Mouse (Mus musculus): Measurements from ENCODE around the gene Rbp2. TPM values are rescaled to one million over a fixed set of nuclear protein-coding genes. Genes with fewer than 3 reads are reported as not detected.

Rbp2 gene
- total RNA-seq (2021) = not detected
- long read RNA-seq, experiment 1, partial matches to known transcripts = 0 of 1 reads
- long read RNA-seq, experiment 1, other reads (novel, unspliced or antisense) = 0 of 1 reads
- long read RNA-seq, experiment 2 = 0 reads

DNA sequence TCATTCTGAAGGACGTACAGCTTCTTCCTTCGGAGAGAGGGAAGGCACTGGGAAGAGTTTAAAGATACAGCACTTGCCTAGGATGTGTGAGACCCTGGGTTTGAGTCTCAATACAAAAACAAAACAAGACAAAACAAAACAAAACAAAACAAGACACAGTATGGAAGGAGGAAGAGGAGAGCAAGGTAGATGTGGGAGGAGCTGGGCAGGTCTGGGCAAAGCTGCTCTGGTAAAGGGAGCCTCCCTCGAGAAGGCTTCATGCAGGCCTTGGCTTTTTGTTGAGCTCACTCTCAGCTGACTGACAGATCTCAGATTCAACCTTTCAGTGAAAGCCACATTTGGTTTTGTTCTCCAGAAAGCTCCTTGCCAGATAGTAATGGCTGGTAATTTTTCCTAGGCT lies at the start of gene Rbp2:
Rbp2 (plus strand) TSS at position 301 of the 400 bp plus-strand sequence.
- no peak for DNase-seq (ENCODE audit: low spot score in 2 of 2)

DNA sequence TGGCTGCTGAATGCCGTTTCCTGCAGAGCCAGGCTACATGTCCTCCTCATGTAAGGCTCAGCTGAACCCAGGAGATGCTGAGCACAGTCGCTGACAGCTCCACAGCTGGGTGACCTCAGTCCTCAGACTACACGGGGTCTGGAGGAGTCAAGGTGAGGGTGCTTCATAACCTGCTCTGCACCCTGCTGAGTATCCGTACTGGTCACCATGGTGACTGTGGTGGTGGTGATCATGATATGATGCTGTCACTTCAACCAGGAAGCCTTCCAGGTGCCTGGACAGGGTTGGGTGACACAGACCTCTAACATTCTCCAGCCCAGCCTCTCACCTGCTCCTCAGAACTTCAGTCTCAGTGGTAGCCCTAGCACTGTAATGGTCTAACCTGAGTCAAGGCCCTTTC lies 48.1 kb upstream of the Rbp2 start:
- DNase-seq (ENCODE audit: low spot score in 2 of 2) = no peak

DNA sequence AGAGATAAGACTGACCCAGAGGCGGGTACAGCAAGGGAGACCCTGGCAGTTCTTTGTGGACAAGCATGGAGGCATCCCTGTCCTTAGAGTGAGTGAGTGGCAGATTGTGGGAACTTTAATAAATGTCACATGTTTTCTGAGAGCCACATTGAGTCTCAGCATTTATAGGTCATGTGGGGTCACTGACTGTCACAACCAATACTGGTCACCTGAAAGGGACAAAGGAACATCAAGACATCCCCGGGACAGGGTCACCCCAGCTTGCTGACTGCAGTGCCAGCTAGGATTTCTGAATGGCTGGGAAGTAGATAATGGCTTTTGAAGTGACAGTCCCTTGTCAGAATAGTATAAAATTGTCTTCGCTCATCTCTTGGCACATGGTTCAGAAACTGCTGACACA lies 46.8 kb upstream of the Rbp2 start:
- no peak for DNase-seq (ENCODE audit: low spot score in 2 of 2)

DNA sequence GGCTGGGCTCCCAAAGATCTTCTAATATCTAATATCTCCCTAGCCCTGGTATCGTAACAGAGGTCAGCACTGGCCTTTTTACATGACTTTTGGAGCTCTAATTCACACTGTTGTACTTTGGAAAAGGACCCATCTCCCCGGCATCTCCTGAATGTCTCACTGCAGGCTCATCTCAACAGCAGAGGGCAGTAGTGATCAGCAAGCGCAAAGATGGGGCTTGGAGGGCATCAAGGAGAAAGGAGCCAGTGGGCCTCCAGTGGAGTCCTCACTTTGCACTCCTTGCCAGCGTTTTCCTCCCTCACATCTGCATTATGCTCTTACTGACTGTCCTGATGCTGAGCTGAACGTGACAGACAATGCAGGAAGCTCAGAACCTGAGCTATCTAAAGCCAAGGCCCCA lies 43.3 kb upstream of the Rbp2 start:
- peak in 1 of 2 experiments; percentile 41 for DNase-seq (ENCODE audit: low spot score in 2 of 2)

DNA sequence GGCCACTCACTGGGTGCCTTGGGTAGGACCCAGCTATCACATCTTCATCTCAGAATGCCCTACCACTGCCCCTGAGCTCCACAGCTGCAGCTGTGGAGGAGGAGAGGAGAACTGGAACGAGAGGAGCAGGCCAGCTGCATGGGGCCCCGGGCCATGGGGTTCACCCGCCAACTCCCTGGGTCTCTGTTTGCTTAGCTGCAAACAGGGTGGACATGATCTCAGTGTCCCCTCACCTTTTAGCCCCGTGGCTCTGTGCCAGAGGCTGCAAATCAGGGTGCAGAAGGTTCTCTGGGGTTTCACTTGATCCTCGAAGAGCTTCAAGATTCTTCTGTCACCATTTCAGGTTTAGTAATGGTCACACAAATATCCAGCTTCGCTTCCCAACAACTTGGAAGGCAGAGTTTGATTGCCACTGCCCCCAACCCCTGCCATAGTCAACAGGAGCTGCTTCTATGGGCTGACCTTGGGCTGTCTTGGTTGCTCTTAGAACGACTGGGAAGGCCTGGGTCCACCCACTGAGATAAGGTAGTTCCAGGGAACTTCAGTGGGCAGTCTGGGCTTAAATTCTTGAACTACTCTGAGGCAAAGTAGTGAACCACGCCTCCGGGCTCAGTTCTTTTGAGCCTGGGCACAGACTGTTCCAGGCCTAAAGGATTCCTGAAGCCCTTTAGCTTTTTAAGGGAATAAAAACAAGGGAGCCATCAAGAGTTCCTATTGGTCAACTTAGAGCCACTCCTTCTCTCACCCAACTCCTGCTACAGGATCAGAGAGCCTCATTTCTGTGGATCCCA lies 40.4 kb upstream of the Rbp2 start:
- DNase-seq (ENCODE audit: low spot score in 2 of 2) = no peak

- DNase-seq (ENCODE audit: low spot score in 2 of 2) = peak in 1 of 2 experiments; percentile 15
These were observed 34.9 kb upstream of the Rbp2 start for GRCm38 (mm10) chr9:98450976-98451375.

- DNase-seq (ENCODE audit: low spot score in 2 of 2) = no peak
These were observed 19.2 kb upstream of the Rbp2 start for GRCm38 (mm10) chr9:98466709-98467108.

- DNase-seq (ENCODE audit: low spot score in 2 of 2) = no peak
These were observed 5.7 kb upstream of the Rbp2 start for GRCm38 (mm10) chr9:98480172-98480749.

- DNase-seq (ENCODE audit: low spot score in 2 of 2) = no peak
These were observed 3.7 kb upstream of the Rbp2 start for GRCm38 (mm10) chr9:98482256-98482655.

DNA sequence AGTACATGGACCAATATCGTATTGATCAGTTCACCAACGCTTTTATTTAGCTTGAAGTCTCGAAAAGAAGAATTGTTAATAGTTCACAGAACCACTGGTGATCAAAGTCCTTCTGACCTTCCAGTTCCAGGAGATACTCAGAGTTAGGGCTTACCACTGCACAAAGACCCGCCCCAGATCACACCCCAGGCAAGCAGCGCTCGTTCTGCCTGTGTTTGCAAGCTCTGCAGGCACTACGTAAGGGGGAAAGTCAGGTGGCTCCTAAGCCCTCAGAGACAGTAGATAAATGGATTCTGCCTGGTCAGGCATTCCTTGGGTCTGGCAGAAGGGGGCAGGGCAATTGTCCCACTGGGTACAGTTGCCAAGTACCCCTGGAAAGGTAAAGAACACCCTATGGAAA lies 895 bp upstream of the Rbp2 start:
- DNase-seq (ENCODE audit: low spot score in 2 of 2) = no peak

GRCm38 (mm10) chr9:98487273-98487672 lies 1.4 kb downstream of the Rbp2 start:
- no peak for DNase-seq (ENCODE audit: low spot score in 2 of 2)

DNA sequence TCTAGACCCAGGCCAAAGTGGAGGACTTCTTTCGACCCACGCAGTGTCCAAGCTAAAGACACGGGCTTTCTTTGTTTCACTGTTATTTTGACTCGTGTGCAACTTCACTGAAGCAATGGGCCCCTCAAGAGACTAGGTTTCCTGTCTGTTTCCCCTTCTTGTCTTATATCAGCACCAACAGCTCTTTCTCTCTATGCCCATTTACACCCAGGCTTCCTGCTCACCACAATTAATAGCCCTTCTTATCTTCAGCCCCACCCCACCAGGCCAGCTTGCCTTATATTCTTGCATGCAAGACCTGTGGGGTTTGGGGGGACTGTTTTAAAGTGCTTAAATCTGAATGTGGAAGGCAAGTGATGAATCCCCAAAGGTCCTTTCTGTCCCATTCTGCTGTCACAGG lies 3.6 kb downstream of the Rbp2 start:
- DNase-seq (ENCODE audit: low spot score in 2 of 2) = no peak

DNA sequence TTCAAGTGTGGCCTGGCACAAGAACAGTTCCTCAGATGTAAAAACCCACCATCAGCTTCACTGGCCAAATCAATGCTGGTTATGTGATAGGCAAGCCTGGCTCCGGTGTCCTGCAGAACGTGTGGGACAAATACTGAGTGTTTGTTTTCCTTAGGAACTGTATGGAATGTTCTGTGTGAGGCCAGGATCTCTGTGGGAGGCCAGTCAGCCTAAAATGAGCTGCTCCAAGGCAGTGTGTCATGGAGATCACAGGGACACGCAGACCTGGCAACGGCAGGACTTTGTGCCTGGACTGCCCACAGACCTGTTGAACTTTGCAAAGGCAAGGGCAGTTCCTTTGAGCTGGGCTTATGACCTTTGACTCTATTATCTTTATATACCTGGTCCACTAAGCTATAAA lies 4.2 kb downstream of the Rbp2 start:
- DNase-seq (ENCODE audit: low spot score in 2 of 2) = no peak

GRCm38 (mm10) chr9:98491071-98491470 lies 5.2 kb downstream of the Rbp2 start:
- no peak for DNase-seq (ENCODE audit: low spot score in 2 of 2)

GRCm38 (mm10) chr9:98492212-98492611 lies 6.3 kb downstream of the Rbp2 start:
- no peak for DNase-seq (ENCODE audit: low spot score in 2 of 2)

GRCm38 (mm10) chr9:98492821-98493220 lies 6.9 kb downstream of the Rbp2 start:
- no peak for DNase-seq (ENCODE audit: low spot score in 2 of 2)

- DNase-seq (ENCODE audit: low spot score in 2 of 2) = no peak
These were observed 11.2 kb downstream of the Rbp2 start for GRCm38 (mm10) chr9:98497157-98497556.

GRCm38 (mm10) chr9:98497990-98498389 lies 12.1 kb downstream of the Rbp2 start:
- no peak for DNase-seq (ENCODE audit: low spot score in 2 of 2)

- DNase-seq (ENCODE audit: low spot score in 2 of 2) = no peak
These were observed 12.9 kb downstream of the Rbp2 start for GRCm38 (mm10) chr9:98498717-98499268.

GRCm38 (mm10) chr9:98499601-98500000 lies 13.7 kb downstream of the Rbp2 start:
- no peak for DNase-seq (ENCODE audit: low spot score in 2 of 2)

- no peak for DNase-seq (ENCODE audit: low spot score in 2 of 2)
These were observed 21.6 kb downstream of the Rbp2 start for GRCm38 (mm10) chr9:98507480-98507879.

DNA sequence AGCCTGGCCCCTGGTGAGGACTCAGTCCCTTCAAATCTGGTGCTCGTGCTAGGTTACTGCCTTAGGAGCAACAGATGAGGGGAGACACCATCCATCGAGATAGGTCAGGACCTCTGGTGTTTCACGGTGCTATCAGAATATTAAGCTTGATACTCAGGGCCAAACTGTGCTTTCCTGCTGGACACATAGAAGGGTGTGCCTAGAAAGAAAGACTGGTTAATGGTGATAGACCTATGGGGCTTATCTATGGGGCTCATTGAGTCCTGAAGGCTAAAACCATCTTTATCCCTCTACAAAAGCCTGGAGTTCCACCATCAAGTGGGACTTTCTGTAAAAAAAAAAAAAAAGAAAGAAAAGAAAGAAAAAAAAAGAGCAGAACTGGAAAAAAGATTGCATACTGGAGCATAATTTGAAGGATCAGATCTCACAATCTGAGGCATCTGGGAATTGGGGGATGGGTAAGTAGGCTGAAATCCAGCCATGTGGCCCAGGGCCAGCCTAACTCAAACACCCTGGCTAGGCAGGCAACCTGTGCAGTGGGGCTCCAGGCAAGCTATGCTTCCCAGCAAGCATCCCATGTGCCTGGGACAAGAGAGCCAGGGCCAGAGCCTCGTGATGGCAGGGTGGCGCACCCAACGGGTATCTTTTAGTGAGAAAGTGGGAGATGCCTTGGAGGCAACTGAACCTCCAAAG lies 24.6 kb downstream of the Rbp2 start:
- no peak for DNase-seq (ENCODE audit: low spot score in 2 of 2)

All from layer of hippocampus, postnatal 14 days (tissue).